Mouse (Mus musculus) megakaryocyte, embryonic 14.5 days (primary cell): Measurements from ENCODE around the gene Ttc23. TPM values are rescaled to one million over a fixed set of nuclear protein-coding genes. Genes with fewer than 3 reads are reported as not detected.

Experiments used
- H3K27me3 ChIP-seq: replicated peaks from 2 replicates; pipeline ENCODE3; 2012; ENCODE audit warnings: inconsistent platforms
- H3K36me3 ChIP-seq: replicated peaks from 2 replicates; pipeline ENCODE3; 2012; ENCODE audit warnings: low read length, inconsistent platforms, mixed read lengths
- H3K4me1 ChIP-seq: 2 replicates; pipeline ENCODE4 v1.6.1; 2012; ENCODE audit warnings: inconsistent platforms
- H3K4me3 ChIP-seq: replicated peaks from 2 replicates; pipeline ENCODE3; 2012; ENCODE audit warnings: moderate library complexity, mild to moderate bottlenecking, inconsistent platforms
- H3K9me3 ChIP-seq: 2 replicates; pipeline ENCODE4 v1.6.1; 2012; ENCODE audit warnings: inconsistent platforms
- FLI1 ChIP-seq: IDR thresholded peaks from 2 replicates; pipeline ENCODE4 v1.6.1; 2012; ENCODE audit warnings: low read length, inconsistent platforms, mixed read lengths
- GATA1 ChIP-seq: IDR thresholded peaks from 3 replicates; pipeline ENCODE4 v1.6.1; 2012; ENCODE audit warnings: mixed read lengths, low read length, inconsistent platforms, borderline replicate concordance
- polyA plus RNA-seq: library from polyadenylated mRNA; stranded (reverse); fragments of >175 nt; gene quantifications from 2 replicates; pipeline ENCODE4 v1.2.3, GENCODE M21; 2012; ENCODE audit warnings: low replicate concordance; ENCODE audit not compliant: insufficient read depth

Ttc23 gene
- polyA plus RNA-seq, 1 experiment, result 4.3 TPM

GRCm38 (mm10) chr7:67618316-67618715 lies 28.9 kb upstream of the Ttc23 start:
- H3K4me3 ChIP-seq, result no peak overlapping the region
- H3K4me1 ChIP-seq, result peaks cover 77% of the 10 kb centered on the region
- no peaks in the 10 kb centered on the region for H3K27me3 ChIP-seq
- H3K9me3 ChIP-seq, result no peaks in the 10 kb centered on the region
- peaks cover 21% of the 10 kb centered on the region for H3K36me3 ChIP-seq
- TF ChIP-seq FLI1, result no peak
- TF ChIP-seq GATA1, result no peak

GRCm38 (mm10) chr7:67619836-67620235 lies 27.4 kb upstream of the Ttc23 start:
- Histone ChIP-seq H3K36me3 (peaks cover 17% of the 10 kb centered on the region), H3K4me3 (no peak overlapping the region), H3K9me3 (no peaks in the 10 kb centered on the region), H3K27me3 (no peaks in the 10 kb centered on the region), H3K4me1 (peaks cover 74% of the 10 kb centered on the region)
- no peak for TF ChIP-seq GATA1

GRCm38 (mm10) chr7:67622151-67622550 lies 25.1 kb upstream of the Ttc23 start:
- H3K27me3 ChIP-seq, result no peaks in the 10 kb centered on the region
- peaks cover 55% of the 10 kb centered on the region for H3K4me1 ChIP-seq
- H3K9me3 ChIP-seq, result no peaks in the 10 kb centered on the region
- TF ChIP-seq GATA1, result no peak
- no peak for TF ChIP-seq FLI1
- peaks cover 14% of the 10 kb centered on the region for H3K36me3 ChIP-seq
- H3K4me3 ChIP-seq, result no peak overlapping the region

DNA sequence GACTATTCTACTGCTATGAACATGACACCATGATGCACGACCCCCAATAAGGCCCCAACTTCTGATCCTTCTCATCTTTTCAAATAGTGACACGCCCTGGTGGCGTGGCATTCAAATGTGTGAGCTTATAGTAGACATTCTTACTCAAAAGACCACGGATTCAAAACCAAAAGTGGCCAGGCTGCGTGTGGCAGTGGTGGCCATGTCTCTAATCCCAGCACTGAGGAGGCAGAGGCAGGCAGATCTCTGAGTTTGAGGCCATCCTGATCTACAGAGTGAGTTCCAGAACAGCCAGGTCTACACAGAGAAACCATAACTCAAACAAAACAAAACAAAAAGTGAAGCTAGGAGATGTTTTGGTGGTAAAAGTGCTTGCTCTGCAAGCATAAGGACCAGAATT lies 20.5 kb upstream of the Ttc23 start:
- H3K9me3 ChIP-seq, result no peaks in the 10 kb centered on the region
- H3K36me3 ChIP-seq, result peaks cover 12% of the 10 kb centered on the region
- peaks cover 37% of the 10 kb centered on the region for H3K4me1 ChIP-seq
- H3K4me3 ChIP-seq, result no peak overlapping the region
- TF ChIP-seq GATA1 (no peak), FLI1 (no peak)
- no peaks in the 10 kb centered on the region for H3K27me3 ChIP-seq

GRCm38 (mm10) chr7:67629681-67630080 lies 17.5 kb upstream of the Ttc23 start:
- TF ChIP-seq GATA1 (no peak), FLI1 (no peak)
- no peaks in the 10 kb centered on the region for H3K27me3 ChIP-seq
- peaks cover 3% of the 10 kb centered on the region; the same call in 1 of the 2 replicates for H3K9me3 ChIP-seq
- peaks cover 28% of the 10 kb centered on the region for H3K4me1 ChIP-seq
- no peak overlapping the region for H3K4me3 ChIP-seq
- H3K36me3 ChIP-seq, result peaks cover 21% of the 10 kb centered on the region

- no peak for TF ChIP-seq GATA1
- TF ChIP-seq FLI1, result no peak
- Histone ChIP-seq H3K9me3 (peaks cover 3% of the 10 kb centered on the region; the same call in 1 of the 2 replicates), H3K4me3 (no peak overlapping the region), H3K36me3 (peaks cover 21% of the 10 kb centered on the region), H3K27me3 (no peaks in the 10 kb centered on the region), H3K4me1 (peaks cover 27% of the 10 kb centered on the region)
Observed at GRCm38 (mm10) chr7:67630817-67631216, 16.4 kb upstream of the Ttc23 start.

GRCm38 (mm10) chr7:67632380-67632779 lies 14.8 kb upstream of the Ttc23 start:
- peaks cover 14% of the 10 kb centered on the region for H3K36me3 ChIP-seq
- TF ChIP-seq GATA1, result no peak
- no peak for TF ChIP-seq FLI1
- H3K4me3 ChIP-seq, result no peak overlapping the region
- peaks cover 25% of the 10 kb centered on the region for H3K4me1 ChIP-seq
- peaks cover 3% of the 10 kb centered on the region; the same call in 1 of the 2 replicates for H3K9me3 ChIP-seq
- H3K27me3 ChIP-seq, result no peaks in the 10 kb centered on the region

DNA sequence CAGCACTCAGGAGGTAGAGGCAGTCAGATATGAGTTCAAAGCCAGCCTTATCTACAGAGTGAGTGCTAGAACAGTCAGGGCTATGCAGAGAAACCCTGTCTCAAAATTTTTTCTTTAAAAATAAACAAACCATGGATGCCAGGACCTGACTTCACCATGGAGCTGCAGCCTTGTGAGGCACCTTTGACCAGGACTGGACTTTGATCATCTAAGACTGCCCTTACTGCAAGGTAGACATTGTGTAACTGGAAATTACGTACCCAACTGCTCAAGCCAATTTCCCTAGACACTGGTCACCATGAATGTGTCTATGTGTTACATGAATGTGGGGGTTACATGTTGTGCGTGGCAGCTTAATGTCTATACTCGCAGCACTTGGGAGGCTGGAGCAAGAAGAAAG lies 13.0 kb upstream of the Ttc23 start:
- Histone ChIP-seq H3K36me3 (peaks cover 13% of the 10 kb centered on the region), H3K4me3 (no peak overlapping the region), H3K27me3 (no peaks in the 10 kb centered on the region), H3K4me1 (peaks cover 25% of the 10 kb centered on the region), H3K9me3 (peaks cover 3% of the 10 kb centered on the region; the same call in 1 of the 2 replicates)
- TF ChIP-seq FLI1, result no peak
- TF ChIP-seq GATA1, result no peak

DNA sequence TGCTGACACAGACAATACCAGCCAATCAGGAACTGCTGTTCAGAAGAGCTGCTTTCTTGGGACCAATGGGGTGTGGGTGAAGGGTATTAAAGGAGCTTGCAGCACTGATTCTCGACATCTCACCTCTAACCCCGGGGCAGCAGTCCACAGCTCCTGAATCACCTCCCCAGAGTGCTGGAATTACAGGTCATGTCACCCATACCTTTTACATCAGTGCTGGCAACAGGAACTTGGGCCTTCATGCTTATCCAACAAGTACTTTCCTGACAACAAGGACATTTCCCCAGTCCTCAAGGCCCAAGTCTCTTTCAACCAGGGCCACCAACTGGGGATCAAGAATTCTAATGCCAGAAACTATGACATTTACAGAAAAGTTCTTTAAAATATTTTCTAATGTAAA lies 11.0 kb upstream of the Ttc23 start:
- peaks cover 23% of the 10 kb centered on the region for H3K36me3 ChIP-seq
- peaks cover 12% of the 10 kb centered on the region for H3K4me1 ChIP-seq
- no peak overlapping the region for H3K4me3 ChIP-seq
- H3K27me3 ChIP-seq, result no peaks in the 10 kb centered on the region
- H3K9me3 ChIP-seq, result peaks cover 3% of the 10 kb centered on the region; the same call in 1 of the 2 replicates
- TF ChIP-seq GATA1 (no peak), FLI1 (no peak)

DNA sequence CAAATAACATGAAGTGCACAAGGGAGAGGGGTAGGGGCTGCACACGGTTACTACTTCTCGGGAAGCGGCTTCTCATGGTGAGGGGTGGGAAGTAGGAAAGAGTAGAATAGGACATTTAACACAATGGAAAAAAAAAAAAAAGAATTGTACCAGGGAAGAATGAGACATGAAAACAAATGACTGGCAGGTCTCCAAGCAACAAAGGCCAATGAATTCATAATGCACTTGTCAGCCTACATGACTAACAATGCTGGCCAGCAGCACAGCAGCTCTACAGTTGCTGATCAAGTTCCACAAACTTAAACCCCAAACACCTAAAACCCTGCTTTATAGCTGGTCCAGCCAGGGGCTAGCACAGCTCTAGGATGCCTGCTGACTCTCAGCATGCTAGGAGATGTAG lies 8.2 kb upstream of the Ttc23 start:
- Histone ChIP-seq H3K4me1 (peaks cover 11% of the 10 kb centered on the region), H3K36me3 (peaks cover 17% of the 10 kb centered on the region)

DNA sequence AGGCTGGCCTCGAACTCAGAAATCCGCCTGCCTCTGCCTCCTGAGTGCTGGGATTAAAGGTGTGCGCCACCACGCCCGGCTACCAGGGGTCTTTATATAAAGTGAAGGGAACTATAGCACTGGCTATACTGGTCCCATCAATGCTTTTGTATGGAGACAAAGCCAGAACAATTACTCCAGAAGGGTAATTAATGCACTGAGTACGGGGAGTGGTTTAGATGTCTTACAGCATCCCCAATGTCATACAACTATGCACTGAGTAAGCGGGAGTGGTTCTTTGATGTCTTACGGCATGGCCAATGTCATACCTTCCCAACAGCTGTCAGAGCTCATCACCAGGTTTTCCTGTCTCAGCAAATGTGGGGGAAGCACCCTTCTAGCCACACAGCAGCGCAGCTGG lies 4.3 kb upstream of the Ttc23 start:
- Histone ChIP-seq H3K4me3 (no peak overlapping the region), H3K9me3 (no peaks in the 10 kb centered on the region), H3K4me1 (peaks cover 13% of the 10 kb centered on the region), H3K36me3 (peaks cover 10% of the 10 kb centered on the region), H3K27me3 (no peaks in the 10 kb centered on the region)
- TF ChIP-seq GATA1 (no peak), FLI1 (no peak)

More for the DNA sequence above, 8.2 kb upstream of the Ttc23 start:
- no peaks in the 10 kb centered on the region for H3K9me3 ChIP-seq
- H3K27me3 ChIP-seq, result no peaks in the 10 kb centered on the region
- no peak overlapping the region for H3K4me3 ChIP-seq
- TF ChIP-seq GATA1 (no peak), FLI1 (no peak)
